Mouse (Mus musculus): ENCODE results near the gene Anxa7. TPM values are rescaled to one million over a fixed set of nuclear protein-coding genes. Genes with fewer than 3 reads are reported as not detected.

Gene Anxa7
- polyA plus RNA-seq, 1 experiment = 82.2 TPM

- 7% methylated on average over 3 of the region's 3 CpGs for WGBS
These were observed 1.5 kb downstream of the Anxa7 start for GRCm38 (mm10) chr14:20478385-20478784.

GRCm38 (mm10) chr14:20477261-20478025 lies 2.5 kb downstream of the Anxa7 start:
- H3K4me3 ChIP-seq (ENCODE audit: control insufficient read depth, insufficient read depth, low read length) = no peak overlapping the region
- no peaks in the 10 kb centered on the region for H3K27me3 ChIP-seq (ENCODE audit: control insufficient read depth, insufficient read depth, low read length)
- H3K27ac ChIP-seq (ENCODE audit: control insufficient read depth, insufficient read depth, low read length) = peak overlapping the region; percentile 16; the same call in 1 of the 2 replicates
- H3K4me1 ChIP-seq (replicated peaks; ENCODE audit: control insufficient read depth, insufficient read depth, low read length) = peaks cover 7% of the 10 kb centered on the region; the same call in 1 of the 2 replicates
- no peak for DNase-seq
- 84% methylated on average over 4 of the region's 4 CpGs for WGBS
- TF ChIP-seq POLR2A (IDR thresholded peaks at IDR 0.05; ENCODE audit: control insufficient read depth, extremely low read depth, insufficient read depth, low read length, poor library complexity) (no peak), CTCF (IDR thresholded peaks at IDR 0.05; ENCODE audit: borderline replicate concordance, control insufficient read depth, extremely low read depth, insufficient read depth, low read length, poor library complexity) (no peak)
- H3K36me3 ChIP-seq (ENCODE audit: control insufficient read depth, insufficient read depth, low read length) = no peaks in the 10 kb centered on the region

More at GRCm38 (mm10) chr14:20478385-20478784, 1.5 kb downstream of the Anxa7 start:
- H3K27ac ChIP-seq (ENCODE audit: control insufficient read depth, insufficient read depth, low read length) = peak overlapping the region; percentile 64
- no peak for TF ChIP-seq POLR2A (IDR thresholded peaks at IDR 0.05; ENCODE audit: control insufficient read depth, extremely low read depth, insufficient read depth, low read length, poor library complexity)
- no peak for TF ChIP-seq CTCF (IDR thresholded peaks at IDR 0.05; ENCODE audit: borderline replicate concordance, control insufficient read depth, extremely low read depth, insufficient read depth, low read length, poor library complexity)
- no peak overlapping the region for H3K4me3 ChIP-seq (ENCODE audit: control insufficient read depth, insufficient read depth, low read length)
- no peaks in the 10 kb centered on the region for H3K36me3 ChIP-seq (ENCODE audit: control insufficient read depth, insufficient read depth, low read length)
- peaks cover 7% of the 10 kb centered on the region; the same call in 1 of the 2 replicates for H3K4me1 ChIP-seq (replicated peaks; ENCODE audit: control insufficient read depth, insufficient read depth, low read length)
- DNase-seq = peak; percentile 20
- H3K27me3 ChIP-seq (ENCODE audit: control insufficient read depth, insufficient read depth, low read length) = no peaks in the 10 kb centered on the region

GRCm38 (mm10) chr14:20460216-20460615 lies 19.7 kb downstream of the Anxa7 start:
- Histone ChIP-seq H3K27me3 (ENCODE audit: control insufficient read depth, insufficient read depth, low read length) (no peaks in the 10 kb centered on the region), H3K4me3 (ENCODE audit: control insufficient read depth, insufficient read depth, low read length) (no peak overlapping the region), H3K27ac (ENCODE audit: control insufficient read depth, insufficient read depth, low read length) (no peak overlapping the region), H3K36me3 (ENCODE audit: control insufficient read depth, insufficient read depth, low read length) (peaks cover 89% of the 10 kb centered on the region), H3K4me1 (replicated peaks; ENCODE audit: control insufficient read depth, insufficient read depth, low read length) (no peaks in the 10 kb centered on the region)
- DNase-seq = no peak
- TF ChIP-seq POLR2A (IDR thresholded peaks at IDR 0.05; ENCODE audit: control insufficient read depth, extremely low read depth, insufficient read depth, low read length, poor library complexity) (no peak), CTCF (IDR thresholded peaks at IDR 0.05; ENCODE audit: borderline replicate concordance, control insufficient read depth, extremely low read depth, insufficient read depth, low read length, poor library complexity) (no peak)
- 94% methylated on average over 14 of the region's 14 CpGs for WGBS

- Histone ChIP-seq H3K36me3 (ENCODE audit: control insufficient read depth, insufficient read depth, low read length) (peaks cover 73% of the 10 kb centered on the region), H3K27ac (ENCODE audit: control insufficient read depth, insufficient read depth, low read length) (no peak overlapping the region), H3K4me1 (replicated peaks; ENCODE audit: control insufficient read depth, insufficient read depth, low read length) (no peaks in the 10 kb centered on the region), H3K27me3 (ENCODE audit: control insufficient read depth, insufficient read depth, low read length) (no peaks in the 10 kb centered on the region), H3K4me3 (ENCODE audit: control insufficient read depth, insufficient read depth, low read length) (no peak overlapping the region)
- WGBS = 96% methylated on average over 9 of the region's 9 CpGs
- TF ChIP-seq CTCF (IDR thresholded peaks at IDR 0.05; ENCODE audit: borderline replicate concordance, control insufficient read depth, extremely low read depth, insufficient read depth, low read length, poor library complexity) = no peak
- TF ChIP-seq POLR2A (IDR thresholded peaks at IDR 0.05; ENCODE audit: control insufficient read depth, extremely low read depth, insufficient read depth, low read length, poor library complexity) = no peak
- DNase-seq = no peak
These were observed 21.6 kb downstream of the Anxa7 start for GRCm38 (mm10) chr14:20458378-20458777.

GRCm38 (mm10) chr14:20452929-20453328 lies 27.0 kb downstream of the Anxa7 start:
- TF ChIP-seq CTCF (IDR thresholded peaks at IDR 0.05; ENCODE audit: borderline replicate concordance, control insufficient read depth, extremely low read depth, insufficient read depth, low read length, poor library complexity) = no peak
- TF ChIP-seq POLR2A (IDR thresholded peaks at IDR 0.05; ENCODE audit: control insufficient read depth, extremely low read depth, insufficient read depth, low read length, poor library complexity) = no peak
- DNase-seq = no peak
- Histone ChIP-seq H3K27me3 (ENCODE audit: control insufficient read depth, insufficient read depth, low read length) (no peaks in the 10 kb centered on the region), H3K4me3 (ENCODE audit: control insufficient read depth, insufficient read depth, low read length) (no peak overlapping the region), H3K36me3 (ENCODE audit: control insufficient read depth, insufficient read depth, low read length) (peaks cover 21% of the 10 kb centered on the region; the same call in 1 of the 2 replicates), H3K4me1 (replicated peaks; ENCODE audit: control insufficient read depth, insufficient read depth, low read length) (peaks cover 6% of the 10 kb centered on the region), H3K27ac (ENCODE audit: control insufficient read depth, insufficient read depth, low read length) (no peak overlapping the region)
- 95% methylated on average over 5 of the region's 5 CpGs for WGBS

- 5% methylated on average over 15 of the region's 15 CpGs for WGBS
- TF ChIP-seq POLR2A (IDR thresholded peaks at IDR 0.05; ENCODE audit: control insufficient read depth, extremely low read depth, insufficient read depth, low read length, poor library complexity) = no peak
- no peak for TF ChIP-seq CTCF (IDR thresholded peaks at IDR 0.05; ENCODE audit: borderline replicate concordance, control insufficient read depth, extremely low read depth, insufficient read depth, low read length, poor library complexity)
- no peak within 1 kb of the TSS for H3K4me3 ChIP-seq (ENCODE audit: control insufficient read depth, insufficient read depth, low read length)
- peak; percentile 57 for DNase-seq
- peaks cover 14% of the 10 kb centered on the region; the same call in 1 of the 2 replicates for H3K36me3 ChIP-seq (ENCODE audit: control insufficient read depth, insufficient read depth, low read length)
- H3K27ac ChIP-seq (ENCODE audit: control insufficient read depth, insufficient read depth, low read length) = no peak within 1 kb of the TSS
- H3K27me3 ChIP-seq (ENCODE audit: control insufficient read depth, insufficient read depth, low read length) = no peaks in the 10 kb centered on the region
- H3K4me1 ChIP-seq (replicated peaks; ENCODE audit: control insufficient read depth, insufficient read depth, low read length) = peaks cover 6% of the 10 kb centered on the region
These were observed 28.1 kb downstream of the Anxa7 start, which contains the start of gene Cfap70 for GRCm38 (mm10) chr14:20451765-20452331. Gene Cfap70, minus strand, starts transcription at chr14:20452226.
